Mouse (Mus musculus) erythroid progenitor cell, adult 5-6 weeks (primary cell): ENCODE data around the gene Prss21. TPM values are rescaled to one million over a fixed set of nuclear protein-coding genes. Genes with fewer than 3 reads are reported as not detected.
"Not testable (repeated sequence)": the region's sequence is repeated elsewhere in the genome, so short reads cannot be mapped to it uniquely, and the experiment has no call there.

ENCODE experiments used
- ATAC-seq: replicated peaks from 2 replicates; pipeline ENCODE4 v1.8.0; 2016; ENCODE audit warnings: moderate number of reproducible peaks, mild to moderate bottlenecking, moderate TSS enrichment, inconsistent platforms; ENCODE audit not compliant: poor library complexity, low FRiP score, severe bottlenecking
- total RNA-seq, 2 experiments: library from RNA; stranded (forward) in 1 of 2; stranded (reverse) in 1 of 2; fragments of 150-400 nt in 1 of 2; fragments of 186-747, 209-891 nt in 1 of 2; gene quantifications; 2 replicates each; pipeline versions ENCODE4 v1.2.3 to v1.2.4; 2015 to 2017; ENCODE audit warnings: low replicate concordance in 2 of 2

Prss21 gene
- total RNA-seq, 2 experiments from 2014 or later: not detected

GRCm38 (mm10) chr17:23857193-23857592, 10.7 kb upstream of the Prss21 start:
- no peak for ATAC-seq

- ATAC-seq: no peak
These were observed 9.9 kb upstream of the Prss21 start for GRCm38 (mm10) chr17:23857913-23858312.

- no peak for ATAC-seq
These were observed 4.9 kb upstream of the Prss21 start for GRCm38 (mm10) chr17:23862926-23863325.

- no peak for ATAC-seq
These were observed 657 bp downstream of the Prss21 start for GRCm38 (mm10) chr17:23868513-23868912.

GRCm38 (mm10) chr17:23873884-23874856, 6.3 kb downstream of the Prss21 start:
- ATAC-seq: no peak

- ATAC-seq: no peak
These were observed 8.9 kb downstream of the Prss21 start for GRCm38 (mm10) chr17:23876741-23877140.

- ATAC-seq: no peak
These were observed 9.3 kb downstream of the Prss21 start for GRCm38 (mm10) chr17:23877166-23877565.

GRCm38 (mm10) chr17:23880576-23880975, 12.7 kb downstream of the Prss21 start, which contains the start of the genes Dcpp1 and Dcpp2:
TSS of gene Dcpp1 (plus strand) at chr17:23880876.
TSS of gene Dcpp2 (plus strand) at chr17:23880880.
- not testable (repeated sequence) for ATAC-seq

GRCm38 (mm10) chr17:23917158-23917557, 49.3 kb downstream of the Prss21 start, which contains the start of gene Dcpp3:
TSS of gene Dcpp3 (plus strand) at chr17:23917458.
- ATAC-seq: not testable (repeated sequence)

Other genes with a start within 250 kb of the Prss21 start
- gene Mmp25, start 222.8 kb upstream of the Prss21 start, total RNA-seq (2015; ENCODE audit: low replicate concordance): 4.6 and 7.9 TPM in 2 replicates
- 1.3 and 1.5 TPM in 2 replicates for gene Mmp25, start 222.8 kb upstream of the Prss21 start, total RNA-seq (2017; ENCODE audit: low replicate concordance)
- not detected in 2 replicates for gene Bicdl2, start 207.6 kb upstream of the Prss21 start, total RNA-seq (2015; ENCODE audit: low replicate concordance)
- gene Bicdl2, start 207.6 kb upstream of the Prss21 start, total RNA-seq (2017; ENCODE audit: low replicate concordance): not detected in 2 replicates
- gene Hcfc1r1, start 194.5 kb upstream of the Prss21 start, total RNA-seq (2015; ENCODE audit: low replicate concordance): 6.3 and 15.9 TPM in 2 replicates
- 8.6 and 11.0 TPM in 2 replicates for gene Hcfc1r1, start 194.5 kb upstream of the Prss21 start, total RNA-seq (2017; ENCODE audit: low replicate concordance)
- gene Thoc6, start 194.2 kb upstream of the Prss21 start, total RNA-seq (2015; ENCODE audit: low replicate concordance): 11.3 and 11.9 TPM in 2 replicates
- gene Thoc6, start 194.2 kb upstream of the Prss21 start, total RNA-seq (2017; ENCODE audit: low replicate concordance): 3.5 and 4.0 TPM in 2 replicates
- 5.0 TPM in 1 of 2 replicates, not detected in the other for gene Tnfrsf12a, start 190.6 kb upstream of the Prss21 start, total RNA-seq (2015; ENCODE audit: low replicate concordance)
- 6.1 TPM in 1 of 2 replicates, not detected in the other for gene Tnfrsf12a, start 190.6 kb upstream of the Prss21 start, total RNA-seq (2017; ENCODE audit: low replicate concordance)
- not detected in 2 replicates for gene Cldn6, start 188.8 kb upstream of the Prss21 start, total RNA-seq (2015; ENCODE audit: low replicate concordance)
- not detected in 2 replicates for gene Cldn6, start 188.8 kb upstream of the Prss21 start, total RNA-seq (2017; ENCODE audit: low replicate concordance)
- gene Cldn9, start 184.0 kb upstream of the Prss21 start, total RNA-seq (2015; ENCODE audit: low replicate concordance): not detected in 2 replicates
- not detected in 2 replicates for gene Cldn9, start 184.0 kb upstream of the Prss21 start, total RNA-seq (2017; ENCODE audit: low replicate concordance)
- gene 1520401A03Rik, start 145.3 kb upstream of the Prss21 start, total RNA-seq (2015; ENCODE audit: low replicate concordance): not detected in 2 replicates
- not detected in 2 replicates for gene 1520401A03Rik, start 145.3 kb upstream of the Prss21 start, total RNA-seq (2017; ENCODE audit: low replicate concordance)
- 50.3 and 81.4 TPM in 2 replicates for gene Pkmyt1, start 141.7 kb upstream of the Prss21 start, total RNA-seq (2015; ENCODE audit: low replicate concordance)
- 30.7 and 39.9 TPM in 2 replicates for gene Pkmyt1, start 141.7 kb upstream of the Prss21 start, total RNA-seq (2017; ENCODE audit: low replicate concordance)
- gene Paqr4, start 127.2 kb upstream of the Prss21 start, total RNA-seq (2015; ENCODE audit: low replicate concordance): 1.4 and 10.1 TPM in 2 replicates
- 7.5 and 11.2 TPM in 2 replicates for gene Paqr4, start 127.2 kb upstream of the Prss21 start, total RNA-seq (2017; ENCODE audit: low replicate concordance)
- not detected in 2 replicates for gene Kremen2, start 122.2 kb upstream of the Prss21 start, total RNA-seq (2015; ENCODE audit: low replicate concordance)
- not detected in 2 replicates for gene Kremen2, start 122.2 kb upstream of the Prss21 start, total RNA-seq (2017; ENCODE audit: low replicate concordance)
- gene Flywch1, start 96.5 kb upstream of the Prss21 start, total RNA-seq (2015; ENCODE audit: low replicate concordance): 2.1 and 2.9 TPM in 2 replicates
- gene Flywch1, start 96.5 kb upstream of the Prss21 start, total RNA-seq (2017; ENCODE audit: low replicate concordance): 3.4 and 14.2 TPM in 2 replicates
- gene Flywch2, start 82.0 kb upstream of the Prss21 start, total RNA-seq (2015; ENCODE audit: low replicate concordance): not detected in 2 replicates
- not detected in 2 replicates for gene Flywch2, start 82.0 kb upstream of the Prss21 start, total RNA-seq (2017; ENCODE audit: low replicate concordance)
- gene Srrm2, start 77.5 kb upstream of the Prss21 start, total RNA-seq (2015; ENCODE audit: low replicate concordance): 468 and 572 TPM in 2 replicates
- gene Srrm2, start 77.5 kb upstream of the Prss21 start, total RNA-seq (2017; ENCODE audit: low replicate concordance): 294 and 325 TPM in 2 replicates
- 137 and 167 TPM in 2 replicates for gene Elob, start 38.9 kb upstream of the Prss21 start, total RNA-seq (2015; ENCODE audit: low replicate concordance)
- gene Elob, start 38.9 kb upstream of the Prss21 start, total RNA-seq (2017; ENCODE audit: low replicate concordance): 51.7 and 117 TPM in 2 replicates
- gene Prss33, start 32.0 kb upstream of the Prss21 start, total RNA-seq (2015; ENCODE audit: low replicate concordance): not detected in 2 replicates
- gene Prss33, start 32.0 kb upstream of the Prss21 start, total RNA-seq (2017; ENCODE audit: low replicate concordance): not detected in 2 replicates
- not detected in 2 replicates for gene Prss32, start 24.2 kb upstream of the Prss21 start, total RNA-seq (2015; ENCODE audit: low replicate concordance)
- gene Prss32, start 24.2 kb upstream of the Prss21 start, total RNA-seq (2017; ENCODE audit: low replicate concordance): not detected in 2 replicates
- gene Prss41, start 23.9 kb upstream of the Prss21 start, total RNA-seq (2015; ENCODE audit: low replicate concordance): not detected in 2 replicates
- gene Prss41, start 23.9 kb upstream of the Prss21 start, total RNA-seq (2017; ENCODE audit: low replicate concordance): not detected in 2 replicates
- not detected in 2 replicates for gene Dcpp1, start 12.8 kb downstream of the Prss21 start, total RNA-seq (2015; ENCODE audit: low replicate concordance)
- not detected in 2 replicates for gene Dcpp1, start 12.8 kb downstream of the Prss21 start, total RNA-seq (2017; ENCODE audit: low replicate concordance)
- gene Dcpp2, start 12.8 kb downstream of the Prss21 start, total RNA-seq (2015; ENCODE audit: low replicate concordance): not detected in 2 replicates
- not detected in 2 replicates for gene Dcpp2, start 12.8 kb downstream of the Prss21 start, total RNA-seq (2017; ENCODE audit: low replicate concordance)
- gene Dcpp3, start 49.4 kb downstream of the Prss21 start, total RNA-seq (2015; ENCODE audit: low replicate concordance): not detected in 2 replicates
- not detected in 2 replicates for gene Dcpp3, start 49.4 kb downstream of the Prss21 start, total RNA-seq (2017; ENCODE audit: low replicate concordance)
- gene Sbp, start 73.6 kb downstream of the Prss21 start, total RNA-seq (2015; ENCODE audit: low replicate concordance): not detected in 2 replicates
- gene Sbp, start 73.6 kb downstream of the Prss21 start, total RNA-seq (2017; ENCODE audit: low replicate concordance): not detected in 2 replicates
- gene Sbpl, start 87.2 kb downstream of the Prss21 start, total RNA-seq (2015; ENCODE audit: low replicate concordance): not detected in 2 replicates
- gene Sbpl, start 87.2 kb downstream of the Prss21 start, total RNA-seq (2017; ENCODE audit: low replicate concordance): not detected in 2 replicates
- 0.84 TPM in 1 of 2 replicates, not detected in the other for gene Prss30, start 112.5 kb downstream of the Prss21 start, total RNA-seq (2015; ENCODE audit: low replicate concordance)
- not detected in 2 replicates for gene Prss30, start 112.5 kb downstream of the Prss21 start, total RNA-seq (2017; ENCODE audit: low replicate concordance)
- not detected in 2 replicates for gene Prss22, start 130.0 kb downstream of the Prss21 start, total RNA-seq (2015; ENCODE audit: low replicate concordance)
- not detected in 2 replicates for gene Prss22, start 130.0 kb downstream of the Prss21 start, total RNA-seq (2017; ENCODE audit: low replicate concordance)
- gene Prss27, start 170.1 kb downstream of the Prss21 start, total RNA-seq (2015; ENCODE audit: low replicate concordance): not detected in 2 replicates
- not detected in 2 replicates for gene Prss27, start 170.1 kb downstream of the Prss21 start, total RNA-seq (2017; ENCODE audit: low replicate concordance)
- gene Kctd5, start 205.4 kb downstream of the Prss21 start, total RNA-seq (2015; ENCODE audit: low replicate concordance): 4.3 and 5.0 TPM in 2 replicates
- gene Kctd5, start 205.4 kb downstream of the Prss21 start, total RNA-seq (2017; ENCODE audit: low replicate concordance): 8.0 and 10.7 TPM in 2 replicates